Mouse (Mus musculus) stomach, embryonic 14.5 days (tissue): Measurements from ENCODE around the gene Ceacam1. TPM values are rescaled to one million over a fixed set of nuclear protein-coding genes. Genes with fewer than 3 reads are reported as not detected.
"Not testable (repeated sequence)": the region's sequence is repeated elsewhere in the genome, so short reads cannot be mapped to it uniquely, and the experiment has no call there.

ENCODE experiments used
- ATAC-seq: fragments of 200-750 bp; cut with Nextera tagmentation; 2 replicates; pipeline ENCODE4 v1.8.0; 2017; ENCODE audit warnings: low read depth, moderate TSS enrichment; ENCODE audit not compliant: insufficient number of reproducible peaks, insufficient read depth, low FRiP score
- H3K27ac ChIP-seq: fragments of 300-500 bp; sonication (generic); 2 replicates; pipeline ENCODE4 v1.5.1; 2014; ENCODE audit warnings: mild to moderate bottlenecking, low read length, moderate library complexity, mixed read lengths
- H3K27me3 ChIP-seq: fragments of 300-500 bp; sonication (generic); 2 replicates; pipeline ENCODE4 v1.6.1; 2014; ENCODE audit warnings: low read length, control low read depth, mixed read lengths; ENCODE audit not compliant: control insufficient read depth, insufficient read depth
- H3K36me3 ChIP-seq: fragments of 300-500 bp; sonication (generic); 2 replicates; pipeline ENCODE4 v1.6.1; 2014; ENCODE audit warnings: mild to moderate bottlenecking, control low read depth, low read length, moderate library complexity, mixed read lengths; ENCODE audit not compliant: control insufficient read depth, insufficient read depth
- H3K4me1 ChIP-seq: fragments of 300-500 bp; sonication (generic); 2 replicates; pipeline ENCODE4 v1.6.1; 2014; ENCODE audit warnings: low read length, control low read depth, mixed read lengths; ENCODE audit not compliant: control insufficient read depth, insufficient read depth
- H3K4me2 ChIP-seq: fragments of 300-500 bp; sonication (generic); replicated peaks from 2 replicates; pipeline ENCODE4 v1.6.1; 2014; ENCODE audit warnings: low read depth, low read length, control low read depth
- H3K4me3 ChIP-seq: fragments of 300-500 bp; sonication (generic); 2 replicates; pipeline ENCODE4 v1.5.1; 2014; ENCODE audit warnings: low read depth, low read length, control low read depth
- H3K9ac ChIP-seq: fragments of 300-500 bp; sonication (generic); replicated peaks from 2 replicates; pipeline ENCODE4 v1.6.1; 2014; ENCODE audit warnings: low read depth, mild to moderate bottlenecking, control low read depth, low read length, moderate library complexity, mixed read lengths
- H3K9me3 ChIP-seq: fragments of 300-500 bp; sonication (generic); 2 replicates; pipeline ENCODE4 v1.6.1; 2016; ENCODE audit warnings: low read depth, low read length, control low read depth; ENCODE audit not compliant: control insufficient read depth
- WGBS: fragments of 180-500 bp; shearing (Covaris S2); extraction: QIAGEN DNeasy Blood & Tissue Kit; methylation state at CpG from one replicate; pipeline ENCODE4 v1.1.7; 2014; 5-methylcytosine and 5-hydroxymethylcytosine counted together
- polyA plus RNA-seq: library from polyadenylated mRNA; unstranded; fragments of >200 nt; fragmentation: Nextera tagmentation; extraction: Ambion mirVana; gene quantifications from 2 replicates; pipeline ENCODE4 v1.2.1, GENCODE M21; 2014

Gene Ceacam1
- polyA plus RNA-seq, 1 experiment from 2014 or later = 14.8 TPM

DNA sequence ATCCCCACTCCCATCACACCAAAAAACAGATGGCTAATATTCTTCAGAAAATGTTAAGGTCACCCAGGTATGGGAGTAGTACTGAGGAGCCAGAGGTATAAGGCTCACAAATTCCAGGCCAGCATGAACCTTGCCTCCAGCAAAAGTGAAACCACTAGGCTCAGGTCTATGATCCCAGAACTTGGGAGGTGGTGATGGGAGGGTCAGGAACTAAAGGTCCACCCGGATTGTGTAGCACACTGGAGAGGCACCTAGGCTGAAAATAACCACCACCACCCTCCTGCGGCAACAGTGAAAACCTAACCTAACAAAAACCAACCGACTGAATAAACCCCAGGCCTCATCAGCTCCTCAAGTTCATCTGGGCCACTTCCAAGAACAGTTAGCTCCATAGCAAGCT, 49.1 kb downstream of the Ceacam1 start:
- Histone ChIP-seq H3K9ac (no peak overlapping the region), H3K4me1 (peaks cover 5% of the 10 kb centered on the region; the same call in 1 of the 2 replicates), H3K36me3 (no peaks in the 10 kb centered on the region), H3K4me3 (no peak overlapping the region), H3K27ac (no peak overlapping the region), H3K4me2 (no peak overlapping the region), H3K9me3 (no peaks in the 10 kb centered on the region), H3K27me3 (no peaks in the 10 kb centered on the region)
- no peak for ATAC-seq
- 90% methylated on average over 3 of the region's 3 CpGs for WGBS

DNA sequence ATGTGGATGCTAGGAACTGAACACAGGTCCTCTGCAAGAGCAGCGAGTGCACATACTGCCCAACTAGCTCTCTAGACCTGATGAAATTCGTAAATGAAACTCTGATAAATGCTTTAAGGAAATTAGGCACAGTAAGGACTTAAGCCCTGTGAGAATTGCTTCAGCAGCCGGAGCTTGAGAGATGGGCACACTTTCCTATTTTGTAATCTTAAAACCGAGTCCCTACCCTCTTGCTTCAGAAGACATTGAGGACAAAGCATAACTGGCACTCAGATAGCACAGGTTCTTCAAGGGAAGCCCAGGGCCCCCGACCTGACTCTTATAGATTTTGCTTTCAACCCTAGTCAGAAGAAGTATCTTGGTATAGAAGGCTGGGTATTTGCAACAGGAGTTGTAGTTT, 50.3 kb downstream of the Ceacam1 start:
- Histone ChIP-seq H3K27ac (no peak overlapping the region), H3K4me3 (no peak overlapping the region), H3K9me3 (no peaks in the 10 kb centered on the region), H3K9ac (no peak overlapping the region), H3K27me3 (no peaks in the 10 kb centered on the region; the same call in 1 of the 2 replicates), H3K4me1 (no peaks in the 10 kb centered on the region), H3K4me2 (no peak overlapping the region), H3K36me3 (no peaks in the 10 kb centered on the region)
- ATAC-seq = no peak
- 85% methylated on average over 5 of the region's 5 CpGs for WGBS

DNA sequence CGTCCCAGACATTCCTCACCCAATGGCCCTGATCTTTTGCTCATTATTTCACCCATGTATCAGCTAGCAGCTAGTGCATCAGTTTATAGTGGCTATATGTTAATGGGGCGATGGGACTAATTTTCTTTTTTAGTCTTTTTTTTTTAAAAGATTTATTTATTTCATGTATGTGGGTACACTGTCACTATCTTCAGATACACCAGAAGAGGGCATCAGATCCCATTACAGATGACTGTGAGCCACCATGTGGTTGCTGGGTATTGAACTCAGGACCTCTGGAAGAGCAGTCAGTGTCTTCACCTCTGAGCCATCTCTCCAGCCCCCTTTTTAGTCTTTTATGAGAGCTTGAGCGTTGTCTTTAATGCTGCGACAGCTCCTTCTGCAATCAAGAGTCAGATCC, 51.0 kb downstream of the Ceacam1 start:
- WGBS = 90% methylated on average over 4 of the region's 4 CpGs
- H3K9ac ChIP-seq, H3K9me3 ChIP-seq, H3K27me3 ChIP-seq, ATAC-seq, H3K27ac ChIP-seq, H3K36me3 ChIP-seq, H3K4me1 ChIP-seq, H3K4me3 ChIP-seq, H3K4me2 ChIP-seq: not testable (repeated sequence)

DNA sequence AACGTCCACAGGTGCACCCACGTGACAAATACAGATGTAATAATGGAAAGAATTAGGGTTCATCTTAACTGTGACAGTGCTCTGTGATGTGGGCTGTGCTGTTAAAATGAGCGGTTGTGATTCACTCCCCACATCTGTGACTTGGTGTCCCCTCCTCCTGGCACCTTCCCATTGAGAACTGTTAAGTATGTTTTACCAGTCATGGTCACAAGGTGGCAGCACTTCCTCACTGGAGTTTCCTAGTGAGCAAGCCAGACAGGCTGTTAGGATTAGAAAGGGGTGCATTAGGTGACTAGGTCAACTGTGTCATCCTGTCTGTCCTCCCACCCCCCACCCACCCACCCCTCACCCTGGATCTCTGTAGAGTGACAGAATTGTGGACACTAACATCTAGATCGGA, 53.0 kb downstream of the Ceacam1 start:
- Histone ChIP-seq H3K27ac (no peak overlapping the region), H3K4me2 (no peak overlapping the region), H3K4me3 (no peak overlapping the region), H3K9ac (no peak overlapping the region), H3K27me3 (no peaks in the 10 kb centered on the region; the same call in 1 of the 2 replicates), H3K36me3 (no peaks in the 10 kb centered on the region), H3K9me3 (no peaks in the 10 kb centered on the region), H3K4me1 (no peaks in the 10 kb centered on the region)
- no peak; the same call in 1 of the 2 replicates for ATAC-seq
- 34% methylated on average over 4 of the region's 4 CpGs for WGBS

DNA sequence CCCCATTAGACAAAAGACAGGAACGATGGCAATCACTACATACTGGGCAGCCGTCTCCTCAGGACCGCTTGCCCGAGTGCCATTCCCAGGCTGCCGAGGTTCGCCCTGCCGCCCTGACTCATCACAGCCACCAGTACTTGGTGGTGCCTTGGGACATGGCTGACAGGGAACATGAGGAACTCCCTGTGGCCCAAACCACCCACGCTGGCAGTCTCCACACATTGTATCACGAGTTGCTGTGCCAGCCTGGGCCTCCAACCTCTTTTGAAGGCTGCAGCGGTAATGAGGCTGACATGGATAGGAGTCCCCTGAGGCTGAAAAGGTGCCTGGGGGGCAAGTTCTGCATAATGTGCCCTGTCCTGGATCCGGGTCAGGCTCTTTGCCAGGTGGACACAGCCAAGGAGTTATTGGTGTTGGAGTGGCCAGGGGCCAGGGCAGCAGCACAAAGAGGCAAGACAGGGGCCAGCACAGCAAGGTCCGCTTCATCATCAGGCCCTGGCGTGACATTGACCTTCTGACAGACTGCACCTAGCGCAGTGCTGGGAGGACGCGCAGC, 55.0 kb downstream of the Ceacam1 start:
- Histone ChIP-seq H3K4me2 (no peak overlapping the region), H3K9ac (no peak overlapping the region), H3K9me3 (no peaks in the 10 kb centered on the region), H3K27ac (no peak overlapping the region), H3K36me3 (no peaks in the 10 kb centered on the region), H3K27me3 (no peaks in the 10 kb centered on the region; the same call in 1 of the 2 replicates), H3K4me1 (no peaks in the 10 kb centered on the region), H3K4me3 (no peak overlapping the region)
- ATAC-seq = no peak
- WGBS = 84% methylated on average over 16 of the region's 16 CpGs

DNA sequence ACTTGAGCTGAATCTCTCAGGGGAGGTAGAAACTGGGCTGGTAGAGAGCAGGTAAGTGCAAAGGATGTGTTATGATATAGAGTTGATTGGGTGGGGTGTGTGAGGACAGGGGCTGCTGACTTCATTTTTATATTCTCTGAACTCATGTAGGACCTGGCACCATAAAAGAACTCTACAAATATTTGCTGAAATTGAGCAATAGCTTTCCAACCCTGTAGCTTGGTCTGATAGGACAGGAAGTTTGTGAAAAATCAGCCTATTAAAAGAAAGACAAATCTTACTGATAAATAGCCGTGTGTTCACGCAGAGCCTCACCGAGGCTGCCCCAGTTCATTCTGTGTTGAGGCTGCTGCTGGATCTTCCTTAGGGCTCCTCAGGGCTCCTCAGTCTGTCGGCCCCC, 57.5 kb downstream of the Ceacam1 start:
- no peaks in the 10 kb centered on the region; the same call in 1 of the 2 replicates for H3K27me3 ChIP-seq
- H3K9me3 ChIP-seq = no peaks in the 10 kb centered on the region
- H3K36me3 ChIP-seq = no peaks in the 10 kb centered on the region
- H3K9ac ChIP-seq = no peak overlapping the region
- no peaks in the 10 kb centered on the region for H3K4me1 ChIP-seq
- H3K4me2 ChIP-seq = no peak overlapping the region
- H3K4me3 ChIP-seq = no peak overlapping the region
- no peak overlapping the region for H3K27ac ChIP-seq
- no peak for ATAC-seq
- 70% methylated on average over 4 of the region's 4 CpGs for WGBS

DNA sequence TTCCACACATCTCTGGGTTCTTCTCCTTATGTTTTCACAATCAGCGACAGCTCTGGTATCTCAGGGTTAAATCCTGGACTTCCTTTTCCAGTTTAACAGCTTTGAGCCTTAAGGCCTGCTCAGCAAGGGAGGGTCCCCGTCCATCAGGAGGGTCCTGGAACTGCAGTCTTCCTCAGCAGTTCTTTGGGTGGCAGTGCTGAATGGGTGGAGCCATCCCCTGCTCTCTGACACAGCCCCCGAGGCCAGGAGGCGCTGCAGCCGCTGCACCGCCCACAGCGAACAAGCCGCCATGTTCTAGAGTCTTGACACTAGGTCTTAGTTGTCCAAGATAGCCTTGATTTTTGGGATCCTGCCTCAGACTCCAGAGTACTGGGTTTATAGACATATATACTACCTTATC, 57.9 kb downstream of the Ceacam1 start:
- no peak for ATAC-seq
- Histone ChIP-seq H3K27me3 (no peaks in the 10 kb centered on the region; the same call in 1 of the 2 replicates), H3K9ac (no peak overlapping the region), H3K4me3 (no peak overlapping the region), H3K27ac (no peak overlapping the region), H3K4me2 (no peak overlapping the region), H3K36me3 (no peaks in the 10 kb centered on the region), H3K9me3 (no peaks in the 10 kb centered on the region), H3K4me1 (no peaks in the 10 kb centered on the region)
- 79% methylated on average over 8 of the region's 8 CpGs for WGBS

DNA sequence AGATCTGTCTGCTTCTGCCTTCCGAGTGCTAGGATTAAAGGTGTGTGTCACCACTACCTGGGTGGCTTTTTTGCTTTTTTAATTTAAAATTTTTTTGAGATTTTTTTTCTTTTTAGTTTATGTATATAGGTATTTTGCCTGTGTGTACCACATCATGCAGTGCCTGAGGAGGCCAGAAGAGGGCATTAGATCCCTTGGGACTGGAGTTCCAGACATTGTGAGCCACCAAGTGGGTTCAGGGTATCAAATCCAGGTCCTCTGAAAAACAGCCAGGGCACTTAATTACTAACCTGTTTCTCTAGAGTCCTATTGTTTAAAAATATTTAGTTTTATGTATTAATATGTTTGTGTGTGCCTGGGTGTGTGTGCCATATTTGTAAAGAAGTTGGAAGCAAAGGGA, 59.8 kb downstream of the Ceacam1 start:
- Histone ChIP-seq H3K9ac (no peak overlapping the region), H3K4me1 (no peaks in the 10 kb centered on the region), H3K36me3 (no peaks in the 10 kb centered on the region), H3K4me3 (no peak overlapping the region), H3K4me2 (no peak overlapping the region), H3K9me3 (no peaks in the 10 kb centered on the region), H3K27me3 (no peaks in the 10 kb centered on the region; the same call in 1 of the 2 replicates), H3K27ac (no peak overlapping the region)
- ATAC-seq = no peak
- WGBS = 84% methylated on average over 1 of the region's 1 CpGs

DNA sequence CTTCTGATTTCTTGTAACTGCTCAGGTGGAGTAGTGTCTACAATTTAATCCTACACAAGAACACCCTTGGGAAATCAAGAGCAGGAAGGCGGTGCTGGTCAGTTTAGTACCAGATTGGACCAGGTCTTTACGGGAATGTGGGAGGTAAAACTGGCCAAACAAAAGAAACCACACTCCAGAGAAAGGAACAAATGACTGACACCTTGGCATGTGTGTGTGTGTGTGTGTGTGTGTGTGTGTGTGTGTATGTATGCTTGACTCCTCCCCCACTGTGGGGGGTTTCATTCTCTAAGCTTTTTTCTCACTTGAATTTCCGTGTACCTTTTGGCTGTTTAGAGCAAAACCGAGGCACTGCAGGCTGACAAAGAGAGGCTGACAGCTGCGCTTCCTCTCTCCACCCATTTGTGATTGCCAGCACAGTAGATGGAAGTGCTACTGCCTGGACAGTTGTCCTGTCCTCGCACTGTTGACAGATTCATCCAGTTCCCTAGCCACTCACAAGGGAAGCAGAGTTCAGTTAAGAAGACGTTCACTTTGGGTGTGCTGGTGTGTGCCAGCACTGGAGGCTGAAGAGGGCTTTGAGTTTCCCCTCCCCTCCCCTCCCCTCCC, 64.5 kb downstream of the Ceacam1 start, which contains the start of gene Cxcl17:
TSS of gene Cxcl17 (minus strand) at position 54 of the 609 bp plus-strand sequence.
- H3K4me2 ChIP-seq = no peak within 1 kb of the TSS
- H3K9ac ChIP-seq = no peak within 1 kb of the TSS
- H3K36me3 ChIP-seq = no peaks in the 10 kb centered on the region
- H3K27me3 ChIP-seq = no peaks in the 10 kb centered on the region
- H3K9me3 ChIP-seq = no peaks in the 10 kb centered on the region
- H3K27ac ChIP-seq = no peak within 1 kb of the TSS
- no peaks in the 10 kb centered on the region for H3K4me1 ChIP-seq
- 50% methylated on average over 7 of the region's 7 CpGs for WGBS
- H3K4me3 ChIP-seq = no peak within 1 kb of the TSS
- ATAC-seq = no peak
